Mouse (Mus musculus) bone marrow, adult 2 months (tissue): Measurements from ENCODE around the gene Vmn2r86.

ENCODE experiments used
- CTCF ChIP-seq: fragments of 200-500 bp; IDR thresholded peaks from 2 replicates; pipeline ENCODE4 v1.5.1; 2011; ENCODE audit warnings: low read length, control low read depth; ENCODE audit not compliant: control insufficient read depth, insufficient read depth
- POLR2A ChIP-seq: fragments of 200-500 bp; IDR thresholded peaks from 2 replicates; pipeline ENCODE4 v1.6.1; 2011; ENCODE audit warnings: low read depth, mild to moderate bottlenecking, control low read depth, low read length, borderline replicate concordance; ENCODE audit not compliant: control insufficient read depth

GRCm38 (mm10) chr10:130394232-130394631 is 61.6 kb downstream of the Vmn2r86 start, which contains the start of gene Vmn2r84:
- TF ChIP-seq CTCF (no peak), POLR2A (no peak)
